Mouse (Mus musculus): ENCODE data around the gene Gm38655.

The Gm38655 gene

DNA sequence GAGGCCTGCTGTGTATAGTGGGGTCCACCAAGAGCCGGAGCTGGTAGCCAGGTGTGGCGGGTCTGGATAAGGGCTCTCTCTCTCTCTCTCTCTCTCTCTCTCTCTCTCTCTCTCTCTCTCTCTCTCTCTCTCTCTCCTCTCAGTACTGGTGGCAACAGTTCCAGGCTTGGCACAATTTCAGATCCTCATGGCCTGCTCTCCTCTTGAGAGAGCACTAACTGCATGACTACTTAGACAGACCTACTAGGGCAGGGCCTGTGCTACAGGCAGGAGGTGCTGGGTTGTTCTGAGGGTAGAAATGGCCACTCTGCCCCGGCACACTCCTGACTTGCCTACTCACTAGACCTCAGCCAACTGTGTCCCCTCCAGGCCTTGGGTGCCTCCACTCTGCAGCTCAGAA lies 2.7 kb downstream of the Gm38655 start:
- DNase-seq (ENCODE audit: low read depth, low spot score): no peak

- DNase-seq (ENCODE audit: low read depth, low spot score): no peak
These were observed 5.6 kb downstream of the Gm38655 start for GRCm38 (mm10) chr17:25169706-25170105.

GRCm38 (mm10) chr17:25165970-25166671 lies 9.2 kb downstream of the Gm38655 start:
- DNase-seq (ENCODE audit: low read depth, low spot score): peak; percentile 56

- no peak for DNase-seq (ENCODE audit: low read depth, low spot score)
These were observed 10.5 kb downstream of the Gm38655 start for GRCm38 (mm10) chr17:25164770-25165169.

- DNase-seq (ENCODE audit: low read depth, low spot score): no peak
These were observed 11.9 kb downstream of the Gm38655 start for GRCm38 (mm10) chr17:25163387-25163786.

- no peak for DNase-seq (ENCODE audit: low read depth, low spot score)
These were observed 13.1 kb downstream of the Gm38655 start, which contains the start of gene Ccdc154 for GRCm38 (mm10) chr17:25162161-25162560. Gene Ccdc154, plus strand, starts transcription at chr17:25162461.

- peak; percentile 70 for DNase-seq (ENCODE audit: low read depth, low spot score)
These were observed 35.3 kb downstream of the Gm38655 start for GRCm38 (mm10) chr17:25139960-25140359.

DNA sequence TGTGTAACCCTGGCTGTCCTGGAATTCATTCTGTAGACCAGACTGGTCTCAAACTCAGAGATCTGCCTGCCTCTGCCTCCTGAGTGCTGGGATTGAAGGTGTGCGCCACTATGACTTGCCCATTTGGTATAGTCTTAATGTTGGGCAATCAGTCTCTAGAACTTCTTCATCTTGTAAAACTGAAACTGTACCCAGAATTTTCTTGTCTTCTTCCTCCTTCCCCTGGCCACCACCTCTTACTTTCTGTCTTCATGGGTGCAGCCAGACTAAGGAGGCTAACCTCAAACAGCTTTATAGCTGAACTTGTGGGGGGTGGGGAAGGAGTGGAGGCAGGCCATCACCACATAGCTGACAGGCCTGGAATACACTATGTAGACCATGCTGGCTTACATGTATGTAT lies 36.5 kb downstream of the Gm38655 start:
- DNase-seq (ENCODE audit: low read depth, low spot score): no peak

- DNase-seq (ENCODE audit: low read depth, low spot score): no peak
These were observed 39.6 kb downstream of the Gm38655 start for GRCm38 (mm10) chr17:25135622-25136021.

DNA sequence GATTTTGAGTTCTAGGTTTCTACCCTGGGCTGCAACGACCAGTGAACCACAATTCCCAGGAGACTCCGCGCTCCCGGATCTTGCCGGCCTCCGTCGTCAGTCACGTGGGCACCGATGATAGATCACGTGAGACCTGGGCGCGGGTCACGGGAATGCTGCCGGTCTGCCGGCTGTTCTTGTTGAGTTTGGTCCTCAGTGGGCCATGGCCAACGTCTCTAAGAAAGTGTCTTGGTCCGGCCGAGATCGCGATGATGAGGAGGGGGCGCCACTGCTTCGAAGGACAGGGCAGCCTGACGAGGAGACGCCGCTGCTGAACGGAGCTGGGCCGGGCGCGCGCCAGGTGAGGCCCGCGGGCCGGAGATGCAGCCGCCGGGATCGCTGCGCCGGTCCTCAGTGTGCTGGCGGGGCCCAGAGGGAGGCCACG lies 42.0 kb downstream of the Gm38655 start, which contains the start of gene Clcn7:
Gene Clcn7, plus strand, starts transcription at position 117 of the 424 bp plus-strand sequence.
- DNase-seq (ENCODE audit: low read depth, low spot score): peak; percentile 97

GRCm38 (mm10) chr17:25130060-25130459 lies 45.2 kb downstream of the Gm38655 start:
- DNase-seq (ENCODE audit: low read depth, low spot score): no peak

DNA sequence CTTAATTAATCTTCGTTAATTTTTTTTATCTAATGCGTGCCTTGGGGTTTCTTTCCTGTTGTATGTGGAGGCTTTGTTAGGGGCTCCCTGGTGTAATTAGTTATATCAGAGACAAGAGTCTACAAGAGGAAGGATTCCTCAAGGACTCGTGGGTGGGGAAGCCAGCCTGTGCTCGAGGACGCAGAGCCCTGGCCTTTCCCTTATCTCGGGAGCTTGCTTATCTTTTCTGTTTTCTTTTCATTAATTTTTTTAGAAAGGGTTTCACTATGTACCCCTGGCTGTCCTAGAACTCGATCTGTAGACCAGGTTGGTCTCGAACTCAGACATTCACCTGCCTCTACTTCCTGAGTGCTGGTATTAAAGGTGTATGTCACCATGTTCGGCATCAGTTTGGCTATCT lies 47.6 kb downstream of the Gm38655 start:
- no peak for DNase-seq (ENCODE audit: low read depth, low spot score)

DNA sequence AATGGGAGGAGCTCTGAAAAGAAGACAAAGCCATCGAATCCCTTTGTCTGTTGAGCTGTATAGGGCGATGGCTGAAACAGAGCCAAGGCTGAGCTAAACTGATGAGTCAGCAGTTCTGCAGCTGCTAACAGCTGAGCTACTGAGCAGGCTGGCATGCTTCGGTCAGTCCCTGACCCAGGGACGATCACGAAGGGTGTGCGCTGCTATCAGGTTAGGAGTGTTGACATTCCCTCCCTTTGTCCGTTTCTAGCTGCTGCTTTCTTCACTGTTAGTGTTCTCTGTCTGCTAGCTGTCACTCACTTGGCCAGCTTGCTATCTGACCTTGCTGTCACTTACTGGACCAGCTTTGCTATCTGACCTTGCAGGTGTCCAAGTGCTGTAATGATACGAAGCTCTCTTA lies 48.2 kb downstream of the Gm38655 start:
- DNase-seq (ENCODE audit: low read depth, low spot score): peak; percentile 74

GRCm38 (mm10) chr17:25125442-25126060 lies 49.7 kb downstream of the Gm38655 start:
- peak; percentile 68 for DNase-seq (ENCODE audit: low read depth, low spot score)

DNA sequence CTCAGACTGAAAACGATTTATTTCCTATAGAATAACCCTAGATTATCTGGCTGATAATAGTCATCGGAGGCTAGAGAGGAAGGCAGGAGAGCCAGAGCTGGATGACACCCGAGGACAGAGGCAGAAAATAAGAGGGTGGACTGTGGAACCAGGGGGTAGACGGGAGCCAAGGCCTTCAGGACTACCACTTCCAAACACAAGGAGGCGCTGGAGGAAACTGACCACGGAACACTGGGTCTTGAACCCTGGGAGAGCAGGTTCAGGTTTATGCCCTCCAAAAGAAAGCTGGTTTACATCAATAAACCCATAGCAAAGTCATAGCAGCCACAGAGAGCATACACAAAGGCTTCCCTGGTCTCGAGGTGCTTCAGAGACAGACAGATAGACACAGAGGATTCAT lies 51.3 kb downstream of the Gm38655 start:
- DNase-seq (ENCODE audit: low read depth, low spot score): no peak
